Mouse (Mus musculus) myocyte (in vitro differentiated cells): Measurements from ENCODE around the gene Kif1b. TPM values are rescaled to one million over a fixed set of nuclear protein-coding genes. Genes with fewer than 3 reads are reported as not detected.

Source experiments
- H3K27me3 ChIP-seq: one replicate; pipeline ENCODE4 v1.6.1; 2011; ENCODE audit not compliant: control insufficient read depth, insufficient read depth, insufficient read length
- H3K36me3 ChIP-seq: one replicate; pipeline ENCODE4 v1.6.1; 2011; ENCODE audit not compliant: control insufficient read depth, insufficient read depth
- H3K4me2 ChIP-seq: one replicate; pipeline ENCODE4 v1.6.1; 2011; ENCODE audit warnings: low read depth, control low read depth
- H3K4me3 ChIP-seq: one replicate; pipeline ENCODE4 v1.5.1; 2011; ENCODE audit warnings: mild to moderate bottlenecking, control low read depth, moderate library complexity
- H3K79me2 ChIP-seq: one replicate; pipeline ENCODE4 v1.6.1; 2011; ENCODE audit not compliant: control insufficient read depth, insufficient read depth
- H3ac ChIP-seq: one replicate; pipeline ENCODE4 v1.6.1; 2011; ENCODE audit not compliant: control insufficient read depth, insufficient read length
- CEBPB ChIP-seq: IDR thresholded peaks from 2 replicates; pipeline ENCODE4 v1.6.1; 2011; ENCODE audit warnings: mild to moderate bottlenecking, moderate library complexity; ENCODE audit not compliant: poor library complexity, insufficient read depth, severe bottlenecking
- E2F4 ChIP-seq: IDR thresholded peaks from one replicate; pipeline ENCODE4 v1.6.1; 2011; ENCODE audit warnings: mild to moderate bottlenecking, control low read depth, moderate library complexity; ENCODE audit not compliant: insufficient read depth
- MAX ChIP-seq: IDR thresholded peaks from one replicate; pipeline ENCODE4 v1.6.1; 2011; ENCODE audit warnings: low read depth, mild to moderate bottlenecking, control low read depth
- MYOD1 ChIP-seq, 3 experiments: IDR thresholded peaks; one replicate each; pipeline ENCODE4 v1.6.1; 2011; ENCODE audit warnings: control low read depth in 2 of 3, low read depth in 2 of 3, mild to moderate bottlenecking in 2 of 3, moderate library complexity in 1 of 3; ENCODE audit not compliant: insufficient read length in 2 of 3, control insufficient read depth in 1 of 3
- MYOG ChIP-seq, 3 experiments: IDR thresholded peaks; one replicate each; pipeline ENCODE4 v1.6.1; 2011; ENCODE audit warnings: control low read depth in 2 of 3, low read depth in 2 of 3, mild to moderate bottlenecking in 2 of 3; ENCODE audit not compliant: insufficient read length in 2 of 3, control insufficient read depth in 1 of 3, insufficient read depth in 1 of 3
- POLR2A ChIP-seq: IDR thresholded peaks from one replicate; pipeline ENCODE4 v1.6.1; 2011; ENCODE audit warnings: low read depth, mild to moderate bottlenecking, control low read depth, moderate library complexity; ENCODE audit not compliant: insufficient read length
- POLR2AphosphoS2 ChIP-seq: IDR thresholded peaks from one replicate; pipeline ENCODE4 v1.6.1; 2011; ENCODE audit warnings: low read depth, control low read depth; ENCODE audit not compliant: insufficient read length
- REST ChIP-seq: IDR thresholded peaks from one replicate; pipeline ENCODE4 v1.6.1; 2011; ENCODE audit warnings: mild to moderate bottlenecking, control low read depth, moderate library complexity; ENCODE audit not compliant: insufficient read depth, insufficient read length
- SRF ChIP-seq: IDR thresholded peaks from one replicate; pipeline ENCODE4 v1.6.1; 2011; ENCODE audit warnings: low read depth; ENCODE audit not compliant: control insufficient read depth, insufficient read length
- TCF12 ChIP-seq: IDR thresholded peaks from one replicate; pipeline ENCODE4 v1.6.1; 2011; ENCODE audit warnings: mild to moderate bottlenecking, control low read depth; ENCODE audit not compliant: poor library complexity, insufficient read depth, severe bottlenecking
- TCF3 ChIP-seq: IDR thresholded peaks from one replicate; pipeline ENCODE4 v1.6.1; 2011; ENCODE audit warnings: low read depth, control low read depth; ENCODE audit not compliant: insufficient read length
- USF1 ChIP-seq: IDR thresholded peaks from one replicate; pipeline ENCODE4 v1.6.1; 2011; ENCODE audit warnings: low read depth, mild to moderate bottlenecking, control low read depth, moderate library complexity
- polyA plus RNA-seq: library from polyadenylated mRNA; unstranded; fragments of >200 nt; fragmentation: generic; extraction: Trizol; gene quantifications from one replicate; pipeline ENCODE4 v1.2.1, GENCODE M21; 2012; ENCODE audit warnings: missing spikeins

The Kif1b gene
- polyA plus RNA-seq, 1 experiment = 26.7 TPM

DNA sequence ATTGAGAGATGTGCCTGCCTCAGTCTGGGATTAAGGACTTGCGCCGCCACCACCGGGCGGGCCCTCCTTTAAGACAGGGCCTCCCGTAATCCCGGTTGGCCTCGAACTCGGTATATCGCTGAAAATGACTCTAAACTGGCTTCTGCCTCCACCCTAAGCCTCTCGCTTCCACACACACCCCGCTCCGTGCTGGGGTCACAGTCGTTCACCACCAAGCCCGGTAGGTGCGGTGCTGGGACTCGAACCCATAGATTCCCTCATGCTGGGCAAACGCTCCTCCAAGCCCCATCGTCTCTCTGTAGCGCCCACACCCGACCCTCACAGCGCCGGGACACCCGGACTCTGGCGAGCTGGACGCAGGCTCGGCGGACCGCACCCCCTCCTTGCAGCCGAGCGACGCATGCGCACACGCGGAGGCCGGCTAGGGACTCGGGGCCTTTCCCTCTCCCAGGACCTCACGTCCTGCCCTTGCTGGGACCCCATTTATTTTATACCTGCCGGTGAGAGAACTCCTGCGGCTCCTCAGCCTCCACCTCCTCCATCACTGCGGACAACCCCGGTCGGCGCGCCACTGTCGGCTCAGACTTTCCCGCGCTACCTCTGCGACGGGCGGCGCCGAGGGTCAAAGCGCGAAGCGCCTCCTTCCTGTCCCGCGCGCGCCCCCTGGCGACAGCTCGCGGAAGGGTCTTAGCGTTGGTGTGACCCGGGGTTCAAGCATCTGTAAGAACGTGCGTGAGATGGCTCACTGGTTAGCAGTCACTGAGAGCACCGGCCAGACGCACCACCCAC is 170.3 kb downstream of the Kif1b start, which contains the start of gene Cenps:
Gene Cenps, minus strand, starts transcription at position 648 of the 789 bp plus-strand sequence.
- no peaks in the 10 kb centered on the region for H3K36me3 ChIP-seq
- TF ChIP-seq E2F4 (peak; percentile 89), TCF12 (no peak), USF1 (no peak), POLR2A (peak; percentile 58), SRF (peak; percentile 24), CEBPB (no peak), POLR2AphosphoS2 (no peak), TCF3 (no peak), MYOD1 (IDR thresholded peaks at IDR 0.05; ENCODE audit: control insufficient read depth in 1 of 3, insufficient read length in 2 of 3, low read depth in 2 of 3) (no peak), MAX (no peak), MYOG (IDR thresholded peaks at IDR 0.05; ENCODE audit: control insufficient read depth in 1 of 3, insufficient read depth in 1 of 3, insufficient read length in 2 of 3, low read depth in 2 of 3) (no peak), REST (no peak)
- no peaks in the 10 kb centered on the region for H3K27me3 ChIP-seq
- peak within 1 kb of the TSS; percentile 5 for H3ac ChIP-seq
- peaks cover 3% of the 10 kb centered on the region for H3K79me2 ChIP-seq
- H3K4me3 ChIP-seq = peak within 1 kb of the TSS; percentile 56
- H3K4me2 ChIP-seq = peak within 1 kb of the TSS; percentile 78

DNA sequence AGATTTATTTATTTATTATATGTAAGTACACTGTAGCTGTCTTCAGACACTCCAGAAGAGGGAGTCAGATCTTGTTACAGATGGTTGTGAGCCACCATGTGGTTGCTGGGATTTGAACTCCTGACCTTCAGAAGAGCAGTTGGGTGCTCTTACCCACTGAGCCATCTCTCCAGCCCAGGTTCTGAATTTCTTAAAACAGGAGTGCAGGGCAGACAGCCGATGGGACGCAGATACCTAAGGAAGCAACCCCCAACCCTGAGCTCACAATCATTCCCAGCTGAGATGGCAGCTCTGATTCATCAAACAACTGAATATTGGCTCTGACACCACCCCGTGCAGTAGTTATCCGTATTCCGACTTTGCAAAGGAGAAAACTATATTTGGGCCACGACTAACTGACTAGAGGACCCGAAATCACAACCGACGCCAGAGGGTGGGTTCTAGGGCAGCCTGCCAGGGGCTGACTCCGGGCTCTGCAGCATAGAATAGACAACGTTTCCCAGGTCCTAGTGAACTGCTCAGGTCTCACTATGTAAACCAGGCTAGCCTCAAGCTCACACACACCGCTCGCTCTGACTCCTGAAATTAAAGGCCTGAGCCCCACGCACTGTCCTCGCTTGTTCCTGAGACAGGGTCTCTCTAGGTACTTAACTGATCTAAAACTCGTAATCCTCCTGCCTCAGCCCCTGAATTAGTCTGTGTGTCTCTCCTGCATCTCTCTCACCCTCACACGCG is 171.2 kb downstream of the Kif1b start:
- Histone ChIP-seq H3K4me3 (peak overlapping the region; percentile 56), H3K27me3 (no peaks in the 10 kb centered on the region), H3K79me2 (peaks cover 3% of the 10 kb centered on the region), H3K4me2 (peak overlapping the region; percentile 78), H3K36me3 (no peaks in the 10 kb centered on the region), H3ac (peak overlapping the region; percentile 5)
- TF ChIP-seq REST (no peak), MAX (no peak), CEBPB (no peak), POLR2A (no peak), POLR2AphosphoS2 (no peak), SRF (no peak), TCF12 (no peak), E2F4 (no peak), TCF3 (no peak), USF1 (no peak), MYOD1 (IDR thresholded peaks at IDR 0.05; ENCODE audit: control insufficient read depth in 1 of 3, insufficient read length in 2 of 3, low read depth in 2 of 3) (no peak), MYOG (IDR thresholded peaks at IDR 0.05; ENCODE audit: control insufficient read depth in 1 of 3, insufficient read depth in 1 of 3, insufficient read length in 2 of 3, low read depth in 2 of 3) (no peak)

DNA sequence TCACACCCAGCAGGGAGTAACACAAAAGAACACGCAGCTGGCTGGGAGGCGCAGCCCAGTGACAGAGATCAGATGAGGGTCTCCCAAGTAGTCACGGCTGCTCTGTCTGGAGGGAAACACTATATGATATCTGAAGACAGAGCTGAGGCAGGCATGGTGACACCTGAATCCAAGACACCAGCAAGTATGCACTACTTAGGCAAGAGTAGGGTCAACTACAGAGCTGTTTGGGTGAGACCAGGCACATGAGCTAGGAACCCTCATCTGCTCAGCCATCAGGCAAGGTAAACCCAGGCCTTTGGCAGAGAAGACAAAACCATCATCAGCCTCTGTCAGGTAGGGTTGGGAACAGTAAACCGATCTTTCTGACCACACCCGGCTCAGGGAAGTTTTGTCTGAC is 174.1 kb downstream of the Kif1b start:
- peaks cover 3% of the 10 kb centered on the region for H3K79me2 ChIP-seq
- H3K36me3 ChIP-seq = no peaks in the 10 kb centered on the region
- H3K4me3 ChIP-seq = no peak overlapping the region
- no peak overlapping the region for H3K4me2 ChIP-seq
- no peak for TF ChIP-seq MAX
- no peak overlapping the region for H3ac ChIP-seq
- H3K27me3 ChIP-seq = no peaks in the 10 kb centered on the region

GRCm38 (mm10) chr4:149131789-149132565 is 175.5 kb downstream of the Kif1b start:
- H3K4me3 ChIP-seq = no peak overlapping the region
- H3K36me3 ChIP-seq = no peaks in the 10 kb centered on the region

More at GRCm38 (mm10) chr4:149131789-149132565, 175.5 kb downstream of the Kif1b start:
- TF ChIP-seq TCF12 = no peak
- no peak for TF ChIP-seq CEBPB
- no peak for TF ChIP-seq TCF3
- TF ChIP-seq MYOD1 (IDR thresholded peaks at IDR 0.05; ENCODE audit: control insufficient read depth in 1 of 3, insufficient read length in 2 of 3, low read depth in 2 of 3) = no peak
- TF ChIP-seq MYOG (IDR thresholded peaks at IDR 0.05; ENCODE audit: control insufficient read depth in 1 of 3, insufficient read depth in 1 of 3, insufficient read length in 2 of 3, low read depth in 2 of 3) = no peak
- TF ChIP-seq SRF = no peak
- TF ChIP-seq REST = no peak
- no peak for TF ChIP-seq POLR2AphosphoS2
- no peak for TF ChIP-seq USF1
- no peak for TF ChIP-seq POLR2A
- TF ChIP-seq E2F4 = no peak
- Histone ChIP-seq H3ac (no peak overlapping the region), H3K4me2 (no peak overlapping the region), H3K27me3 (no peaks in the 10 kb centered on the region), H3K79me2 (peaks cover 3% of the 10 kb centered on the region)
